Mouse (Mus musculus) erythroblast, embryonic 14.5 days (primary cell): ENCODE results near the gene Grn.
"Not testable (repeated sequence)": the region's sequence is repeated elsewhere in the genome, so short reads cannot be mapped to it uniquely, and the experiment has no call there.

Experiments used
- GATA1 ChIP-seq: IDR thresholded peaks from 2 replicates; pipeline ENCODE4 v1.6.1; 2012; ENCODE audit warnings: low read length, inconsistent platforms, mixed read lengths
- TAL1 ChIP-seq: IDR thresholded peaks from 3 replicates; pipeline ENCODE4 v1.6.1; 2012; ENCODE audit warnings: low read length, inconsistent platforms, mixed read lengths

- TF ChIP-seq GATA1, TAL1: not testable (repeated sequence)
Measured at GRCm38 (mm10) chr11:102410345-102410744, 19.8 kb upstream of the Grn start.
